Mouse (Mus musculus) frontal cortex, postnatal 25 days (tissue): Measurements from ENCODE around the gene Gm10959.

Source experiments
- DNase-seq, 2 experiments: peaks; one replicate each; pipeline ENCODE4 v3.0.0; 2022; ENCODE audit warnings: low spot score in 2 of 2

Gm10959 gene

GRCm38 (mm10) chr3:122888371-122888819 lies 30.8 kb downstream of the Gm10959 start:
- DNase-seq: no peak

- DNase-seq: no peak
These were observed 31.5 kb downstream of the Gm10959 start for GRCm38 (mm10) chr3:122887505-122888301.

GRCm38 (mm10) chr3:122878705-122879315 lies 40.4 kb downstream of the Gm10959 start:
- DNase-seq: no peak

GRCm38 (mm10) chr3:122877543-122877942 lies 41.6 kb downstream of the Gm10959 start:
- DNase-seq: no peak

- no peak for DNase-seq
These were observed 42.3 kb downstream of the Gm10959 start for GRCm38 (mm10) chr3:122876870-122877269.

- DNase-seq: no peak
These were observed 47.6 kb downstream of the Gm10959 start for GRCm38 (mm10) chr3:122871596-122871995.

GRCm38 (mm10) chr3:122868270-122868669 lies 50.9 kb downstream of the Gm10959 start:
- no peak for DNase-seq

- DNase-seq: no peak
These were observed 54.1 kb downstream of the Gm10959 start for GRCm38 (mm10) chr3:122865092-122865491.
